Mouse (Mus musculus) c-Kit-positive CD71-positive TER-119-negative erythroid progenitor cells, embryonic 14.5 days (primary cell): ENCODE measurements at regions not wholly inside any gene's neighbourhood (a gene's known extent, or its start where the extent isn't known, plus 50 kb on each side); places are given as distances from the start of the nearest gene placed in this dataset.

Experiments used
- DNase-seq: peaks from one replicate; pipeline ENCODE4 v3.0.0-alpha.2; 2013; ENCODE audit warnings: low read depth

- DNase-seq: no peak
Measured at GRCm38 (mm10) chr2:117970631-117971030, 141.0 kb upstream of the Thbs1 start.

GRCm38 (mm10) chr2:117977033-117977432 lies 134.6 kb upstream of the Thbs1 start:
- DNase-seq: no peak

GRCm38 (mm10) chr2:117980856-117981255 lies 130.8 kb upstream of the Thbs1 start:
- no peak for DNase-seq

GRCm38 (mm10) chr2:117984569-117984968 lies 127.1 kb upstream of the Thbs1 start:
- no peak for DNase-seq

GRCm38 (mm10) chr2:117987426-117988215 lies 124.1 kb upstream of the Thbs1 start:
- DNase-seq: no peak

GRCm38 (mm10) chr2:117988396-117989173 lies 123.1 kb upstream of the Thbs1 start:
- DNase-seq: no peak

GRCm38 (mm10) chr2:117989215-117989614 lies 122.5 kb upstream of the Thbs1 start:
- DNase-seq: no peak

- no peak for DNase-seq
Measured at GRCm38 (mm10) chr2:117996130-117997083, 115.3 kb upstream of the Thbs1 start.

GRCm38 (mm10) chr2:117999641-118000040 lies 112.0 kb upstream of the Thbs1 start:
- DNase-seq: no peak

- no peak for DNase-seq
Measured at GRCm38 (mm10) chr2:118004191-118004590, 107.5 kb upstream of the Thbs1 start.

GRCm38 (mm10) chr2:118007539-118008427 lies 103.9 kb upstream of the Thbs1 start:
- no peak for DNase-seq

- no peak for DNase-seq
Measured at GRCm38 (mm10) chr2:118011679-118012078, 100.0 kb upstream of the Thbs1 start.

GRCm38 (mm10) chr2:118012211-118012610 lies 99.5 kb upstream of the Thbs1 start:
- no peak for DNase-seq

- no peak for DNase-seq
Measured at GRCm38 (mm10) chr2:118013156-118013555, 98.5 kb upstream of the Thbs1 start.

GRCm38 (mm10) chr2:118015182-118015581 lies 96.5 kb upstream of the Thbs1 start:
- no peak for DNase-seq

- DNase-seq: no peak
Measured at GRCm38 (mm10) chr2:118025829-118026735, 85.6 kb upstream of the Thbs1 start.

- no peak for DNase-seq
Measured at GRCm38 (mm10) chr2:118028881-118029280, 82.8 kb upstream of the Thbs1 start.

GRCm38 (mm10) chr2:118029470-118030108 lies 82.1 kb upstream of the Thbs1 start:
- no peak for DNase-seq

- no peak for DNase-seq
Measured at GRCm38 (mm10) chr2:118031662-118032061, 80.0 kb upstream of the Thbs1 start.

- DNase-seq: no peak
Measured at GRCm38 (mm10) chr2:118033377-118033776, 78.3 kb upstream of the Thbs1 start.
